Mouse (Mus musculus) thymus, adult 2 months (tissue): ENCODE results near the gene Rad9a.

Experiments used
- CTCF ChIP-seq: fragments of 200-500 bp; IDR thresholded peaks from 2 replicates; pipeline ENCODE4 v1.5.1; 2012; ENCODE audit warnings: mild to moderate bottlenecking, control low read depth, low read length, moderate library complexity, borderline replicate concordance; ENCODE audit not compliant: control insufficient read depth, poor library complexity, insufficient read depth; ENCODE audit errors: extremely low read depth
- POLR2A ChIP-seq: fragments of 200-500 bp; IDR thresholded peaks from 2 replicates; pipeline ENCODE4 v1.6.1; 2012; ENCODE audit warnings: mild to moderate bottlenecking, low read length, control low read depth, moderate library complexity; ENCODE audit not compliant: control insufficient read depth, poor library complexity, insufficient read depth; ENCODE audit errors: extremely low read depth

DNA sequence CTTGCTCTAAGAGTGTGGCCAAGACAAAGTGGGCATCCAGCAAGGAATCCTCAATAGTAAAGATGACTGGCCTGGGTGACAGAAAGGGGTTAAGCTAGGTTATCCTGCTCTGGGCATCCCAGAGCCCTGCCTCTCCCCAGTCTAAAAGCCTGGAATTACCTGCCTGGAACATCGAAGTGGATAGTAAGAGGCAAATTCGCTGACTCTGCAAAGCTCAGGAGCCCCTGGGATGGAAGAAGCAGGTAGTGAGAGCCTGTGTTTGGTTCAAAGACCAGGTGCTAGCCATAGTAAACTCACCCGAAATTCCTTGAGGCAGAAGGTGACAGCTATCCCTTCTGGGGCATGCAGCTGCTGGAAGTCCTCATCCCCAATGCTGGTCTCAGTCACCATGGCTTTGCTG, 4.3 kb downstream of the Rad9a start:
- TF ChIP-seq CTCF (no peak), POLR2A (no peak)
